Mouse (Mus musculus) retina, embryonic 14.5 days (tissue): ENCODE measurements around the gene Alad.

ENCODE experiments used
- DNase-seq: peaks from one replicate; pipeline ENCODE4 v3.0.0-alpha.2; 2015; ENCODE audit warnings: low spot score

The Alad gene

DNA sequence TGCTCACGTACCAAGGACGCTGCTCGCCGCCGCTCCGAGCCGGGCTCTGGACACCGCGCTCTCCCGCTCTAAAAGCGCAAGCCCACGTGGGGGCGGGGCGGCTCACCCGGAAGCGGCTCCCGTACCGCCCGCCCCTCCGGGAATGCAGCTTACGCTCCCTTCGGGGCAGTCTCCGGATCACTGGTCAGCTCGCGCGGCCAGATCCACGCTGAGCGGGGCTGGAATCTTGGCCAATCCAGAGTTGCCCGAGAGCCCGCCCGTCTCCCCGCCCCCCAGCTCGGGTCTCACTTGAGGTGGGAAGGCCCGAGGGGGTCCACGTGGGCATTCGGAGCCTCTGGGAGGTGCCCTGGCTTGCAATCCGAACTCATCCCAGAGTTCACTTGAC lies at the start of gene Alad:
Gene Alad, minus strand, starts transcription at position 70 of the 385 bp plus-strand sequence.
- peak; percentile 99 for DNase-seq

DNA sequence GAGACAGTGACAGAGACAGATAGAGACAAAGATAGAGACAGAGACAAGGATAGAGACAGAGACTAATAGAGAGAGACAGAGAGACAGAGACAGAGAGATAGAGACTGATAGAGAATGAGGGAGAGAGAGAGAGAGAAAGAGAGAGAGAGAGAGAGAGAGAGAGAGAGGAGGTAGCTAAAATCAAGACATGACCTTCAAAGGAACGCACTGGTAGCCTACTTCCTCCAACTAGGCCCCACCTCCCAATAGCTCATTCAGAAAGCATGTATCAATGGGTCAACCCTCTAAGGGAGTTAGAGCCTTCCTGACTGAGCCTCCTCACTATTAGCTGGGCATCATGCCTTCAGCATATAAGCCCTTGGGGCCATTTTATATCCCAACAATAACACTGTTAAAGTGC lies 48.6 kb upstream of the Alad start:
- no peak for DNase-seq

DNA sequence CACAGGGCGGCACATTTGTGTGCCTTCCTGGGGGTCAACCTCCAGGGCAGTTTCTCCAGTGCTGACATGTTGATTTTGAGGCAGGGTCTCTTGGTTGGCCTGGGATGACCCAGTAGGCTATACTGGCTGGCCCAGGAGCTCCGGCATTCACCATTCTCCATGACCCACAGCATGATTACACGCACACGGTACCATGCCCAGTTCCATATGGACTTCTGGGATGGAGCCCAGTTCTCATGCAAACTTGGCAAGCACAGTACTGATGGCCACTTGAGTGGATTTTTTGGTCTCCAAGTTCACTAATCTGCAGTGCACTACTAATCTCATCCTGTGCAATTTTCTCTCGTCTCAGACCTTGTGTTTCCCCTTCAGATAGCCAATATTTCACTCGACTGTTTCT lies 48.0 kb upstream of the Alad start:
- DNase-seq, result no peak

DNA sequence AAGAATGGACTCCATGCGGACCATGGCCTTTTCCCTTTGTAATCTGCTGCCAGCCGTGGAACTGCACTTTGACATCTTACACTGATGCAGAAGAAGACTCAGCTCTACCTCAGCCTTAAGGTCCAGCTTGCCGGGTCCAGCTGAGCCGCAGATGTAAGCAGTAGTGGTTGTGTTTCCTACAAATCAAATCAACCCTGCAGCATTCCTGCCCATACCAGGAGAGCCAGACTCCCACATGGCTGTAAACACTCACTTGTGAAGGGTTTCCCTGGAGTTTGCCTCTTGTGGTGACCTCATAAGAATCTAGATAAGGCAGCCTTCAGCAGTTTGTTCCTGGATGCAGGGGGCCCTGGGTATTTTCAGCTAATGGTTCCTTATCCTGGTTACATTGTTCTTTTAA lies 46.8 kb upstream of the Alad start:
- DNase-seq, result no peak

DNA sequence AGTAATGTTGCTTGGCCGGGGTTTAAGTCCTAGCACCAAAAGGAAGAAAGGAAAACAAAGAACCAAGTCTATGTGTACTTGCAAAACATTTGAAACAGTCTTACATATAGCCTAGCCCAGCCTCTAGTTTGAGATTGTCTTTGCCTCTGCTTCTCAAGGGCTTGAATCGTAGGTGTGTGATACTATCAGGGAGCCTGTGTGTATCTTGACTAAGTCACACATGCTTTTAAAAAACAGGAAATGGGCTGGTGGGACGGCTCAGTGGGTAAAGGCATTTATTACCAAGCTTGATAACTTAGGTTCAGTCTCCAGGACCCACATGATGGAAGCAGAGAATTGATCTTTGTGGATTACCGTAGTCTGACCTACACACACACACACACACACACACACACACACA lies 42.3 kb upstream of the Alad start:
- no peak for DNase-seq

- no peak for DNase-seq
Observed at GRCm38 (mm10) chr4:62561630-62562001, 41.9 kb upstream of the Alad start.

DNA sequence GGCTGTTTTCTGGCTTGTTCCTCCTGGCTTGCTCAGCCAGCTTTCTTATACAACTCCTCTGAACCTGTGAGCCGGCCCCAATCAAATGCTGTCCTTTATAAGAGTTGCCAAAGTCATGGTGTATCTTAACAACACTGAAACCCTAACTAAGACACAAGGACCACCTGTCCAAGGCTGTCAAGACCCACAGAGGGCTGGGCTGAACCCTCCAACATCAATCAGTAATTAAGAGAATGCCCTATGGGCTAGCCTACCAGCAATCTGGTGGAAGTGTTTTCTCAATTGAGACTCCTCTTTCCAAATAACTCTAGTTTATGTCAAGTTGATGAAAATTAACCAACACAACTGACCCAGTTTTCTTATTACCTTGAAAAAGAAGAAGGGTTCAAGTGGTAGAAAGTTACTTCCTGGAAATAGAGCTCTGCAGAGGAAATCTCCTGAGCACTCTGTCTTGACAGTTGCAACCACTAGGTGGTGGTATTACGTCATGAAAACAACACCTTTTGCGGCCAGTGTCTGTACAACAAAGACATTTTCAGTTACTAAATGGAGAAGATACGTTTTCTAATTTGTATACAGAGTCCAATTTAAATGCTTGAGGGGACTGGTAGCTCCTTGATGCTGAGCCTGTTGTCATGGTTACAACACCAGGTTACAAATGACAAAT lies 41.4 kb upstream of the Alad start:
- DNase-seq, result peak; percentile 91

- DNase-seq, result no peak
Observed at GRCm38 (mm10) chr4:62559797-62560329, 40.1 kb upstream of the Alad start, which contains the start of gene Rgs3. Rgs3 (plus strand) TSS chr4:62559847.

- DNase-seq, result no peak
Observed at GRCm38 (mm10) chr4:62557436-62557835, 37.7 kb upstream of the Alad start.

DNA sequence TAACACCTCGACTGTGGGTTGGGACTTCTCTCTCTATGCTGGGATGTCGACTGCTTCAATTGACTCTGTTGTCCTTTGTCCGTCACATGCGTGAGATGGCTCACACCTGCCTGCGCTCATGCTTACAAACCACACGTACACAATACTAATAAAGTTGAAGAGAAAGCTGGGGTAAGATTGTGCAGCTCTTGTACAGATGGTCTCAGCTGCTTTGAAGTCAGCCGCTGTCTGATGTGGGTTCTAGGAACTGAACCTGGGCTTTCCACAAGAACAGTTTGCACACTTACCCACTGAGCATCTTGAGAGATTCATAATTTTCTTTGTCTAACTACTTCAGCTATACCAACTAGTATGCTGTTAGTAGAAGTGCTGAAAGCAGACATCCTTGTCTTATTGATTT lies 32.2 kb upstream of the Alad start:
- DNase-seq, result no peak

GRCm38 (mm10) chr4:62544801-62545200 lies 25.1 kb upstream of the Alad start:
- no peak for DNase-seq

DNA sequence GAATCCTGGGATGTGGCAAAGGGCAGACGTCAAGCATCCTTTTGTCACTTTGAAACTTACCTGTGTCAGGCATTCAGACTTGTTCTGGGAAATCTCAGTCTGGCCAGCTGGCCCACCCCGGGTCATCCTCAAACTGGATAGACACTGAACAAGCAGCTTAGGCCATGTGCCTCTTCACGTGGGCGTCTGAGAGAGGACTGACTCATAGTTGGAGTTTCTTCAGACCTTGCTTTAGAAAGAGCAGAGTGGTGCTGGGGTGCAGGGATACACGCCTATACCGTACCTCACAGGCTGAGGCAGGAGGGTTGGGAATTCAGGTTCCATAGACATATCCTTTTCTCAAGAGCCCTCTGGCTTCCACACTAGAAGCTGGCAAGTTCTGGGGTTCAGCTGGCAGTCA lies 24.1 kb upstream of the Alad start:
- no peak for DNase-seq

GRCm38 (mm10) chr4:62541802-62542201 lies 22.1 kb upstream of the Alad start:
- no peak for DNase-seq

GRCm38 (mm10) chr4:62533729-62534128 lies 14.0 kb upstream of the Alad start:
- DNase-seq, result no peak

DNA sequence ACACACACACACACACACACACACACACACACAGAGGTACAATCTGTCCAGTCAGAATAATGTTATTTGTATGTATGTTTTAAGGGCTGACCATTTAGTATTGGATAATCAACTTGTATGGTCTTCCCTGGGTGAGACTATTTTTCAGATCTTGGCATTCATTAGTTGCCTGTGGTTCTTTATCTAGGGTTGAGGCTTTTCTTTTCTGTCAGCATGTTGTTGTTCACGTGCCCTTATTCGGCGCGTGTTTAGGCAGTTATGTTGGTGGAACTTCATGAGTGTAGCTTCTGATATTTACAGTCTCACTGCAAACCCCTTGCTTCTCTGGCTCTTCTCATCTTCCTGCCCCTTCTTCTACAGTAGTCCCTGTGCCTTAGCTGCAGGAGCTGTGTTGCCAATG lies 7.9 kb upstream of the Alad start:
- no peak for DNase-seq

DNA sequence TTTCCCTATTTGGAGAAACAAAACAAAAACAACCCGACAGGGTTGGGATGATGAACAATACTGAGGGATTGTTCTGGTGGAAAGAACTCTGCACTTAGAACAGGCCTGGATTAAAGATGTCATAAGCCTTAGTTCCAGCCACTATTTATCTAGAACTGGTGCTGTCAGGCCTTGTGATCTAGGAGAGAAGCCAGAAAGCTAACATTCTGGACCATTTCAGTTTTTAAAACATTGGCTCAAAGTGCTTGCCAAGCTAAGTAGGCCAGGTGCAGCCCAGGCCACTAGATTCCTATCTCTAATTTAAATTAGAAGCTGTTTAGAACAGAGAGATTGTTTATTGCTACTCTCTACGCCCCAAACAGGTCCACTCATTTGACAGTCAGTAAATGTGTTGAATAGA lies 6.5 kb upstream of the Alad start:
- no peak for DNase-seq

- DNase-seq, result no peak
Observed at GRCm38 (mm10) chr4:62525489-62525811, 5.7 kb upstream of the Alad start.

DNA sequence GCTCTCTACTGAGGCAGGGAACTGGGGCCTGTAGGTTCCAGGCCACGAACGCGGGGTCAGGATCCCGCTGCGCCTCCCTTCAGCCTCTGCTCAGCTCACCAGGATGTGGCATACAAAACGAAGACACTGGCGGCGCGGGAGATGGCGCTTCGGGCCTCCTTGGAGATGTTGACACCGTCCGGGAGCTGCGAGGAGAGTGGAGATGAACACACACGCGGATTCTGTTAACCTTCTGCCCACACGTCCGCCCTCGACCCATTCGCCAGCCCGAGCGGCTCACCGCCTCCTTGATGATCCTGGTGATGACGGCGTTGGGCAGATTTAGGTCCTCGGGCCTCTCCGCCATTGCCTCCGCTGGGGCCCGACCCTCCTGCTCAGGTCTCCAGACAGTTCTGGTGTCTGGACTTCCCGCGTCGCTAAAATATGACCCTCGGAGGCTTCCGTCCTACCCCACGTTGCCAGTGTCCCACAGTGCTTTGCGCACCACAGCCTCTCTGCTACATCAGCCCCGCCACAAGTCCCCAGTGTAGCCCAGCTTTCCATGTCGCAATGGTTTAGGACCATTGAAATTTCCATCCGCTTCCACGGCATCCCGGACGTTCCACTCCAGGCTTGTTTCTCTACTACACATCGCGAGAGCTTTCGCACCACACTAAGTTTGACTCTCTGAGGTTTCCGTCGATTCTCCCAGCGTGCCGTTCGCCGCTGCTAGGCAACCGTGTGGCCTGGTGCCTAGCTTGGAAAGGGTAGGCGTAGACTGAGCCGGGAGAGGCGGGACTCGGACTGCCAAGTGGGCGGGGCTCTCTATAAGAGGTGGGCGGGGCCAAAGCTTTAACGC lies 5.2 kb upstream of the Alad start, which contains the start of the genes Pole3 and 4933430I17Rik:
Gene Pole3, minus strand, starts transcription at position 418 of the 838 bp plus-strand sequence.
Gene 4933430I17Rik, plus strand, starts transcription at position 719 of the 838 bp plus-strand sequence.
- DNase-seq, result peak; percentile 100

DNA sequence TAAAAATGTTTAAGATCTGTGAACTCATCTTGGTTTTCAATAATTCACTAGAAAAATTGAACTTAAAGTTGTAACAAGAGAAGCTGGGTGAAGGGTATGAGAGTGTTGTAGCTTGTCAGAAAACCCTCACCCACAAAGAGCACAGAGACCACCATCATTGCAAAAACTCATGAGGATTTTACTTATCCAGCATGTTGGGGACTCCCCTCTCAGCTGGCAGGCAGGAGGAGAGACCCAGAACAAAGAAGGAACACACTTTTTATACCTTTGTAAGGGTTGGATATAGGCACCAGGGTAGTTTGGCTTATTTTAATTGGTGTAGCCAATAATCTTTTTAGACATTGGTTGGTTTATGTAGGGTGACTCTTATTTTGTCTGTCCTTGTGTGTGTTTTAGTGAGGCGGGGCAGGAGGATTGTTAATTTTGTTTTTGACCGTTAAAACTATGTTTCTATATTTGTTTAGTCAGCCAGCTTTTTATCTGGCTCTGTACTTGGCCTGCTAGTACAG lies 1.2 kb upstream of the Alad start:
- DNase-seq, result no peak

GRCm38 (mm10) chr4:62519122-62519848 lies 433 bp downstream of the Alad start:
- no peak for DNase-seq

GRCm38 (mm10) chr4:62518416-62519121 lies 1.1 kb downstream of the Alad start:
- no peak for DNase-seq
